Mouse (Mus musculus) gastrocnemius, postnatal 14 days (tissue): ENCODE measurements around the gene Gje1. TPM values are rescaled to one million over a fixed set of nuclear protein-coding genes. Genes with fewer than 3 reads are reported as not detected.

ENCODE experiments used
- DNase-seq: peaks from one replicate; pipeline ENCODE4 v3.0.0; 2021; ENCODE audit warnings: mixed read lengths
- intact Hi-C: fragments of 180-260 bp; cut with DNase I; formaldehyde crosslinking; loops from one replicate; pipeline ENCODE4 v1.15.1; 2025; ENCODE audit warnings: low total_unique reads
- long read RNA-seq, 2 experiments: library from polyadenylated mRNA; stranded (forward); transcript quantifications; one replicate each; pipeline ENCODE4 v2.0.0; 2021
- total RNA-seq, 2 experiments: library from RNA; stranded (reverse); gene quantifications; 2 replicates each; pipeline ENCODE4 v1.2.3; 2021

Gene Gje1
- not detected for total RNA-seq
- long read RNA-seq, experiment 1, result 0 reads
- long read RNA-seq, experiment 2, result 0 reads

- DNase-seq, result no peak
- intact Hi-C loops, result no loop called here
Measured at GRCm38 (mm10) chr10:14718114-14718513, at the start of gene Gje1. Gje1 (minus strand) TSS chr10:14718214.

- no peak for DNase-seq
- intact Hi-C loops, result no loop called here
Measured at GRCm38 (mm10) chr10:14760618-14761017, 42.6 kb upstream of the Gje1 start.

- DNase-seq, result no peak
- intact Hi-C loops, result no loop called here
Measured at GRCm38 (mm10) chr10:14759665-14760558, 41.9 kb upstream of the Gje1 start.

GRCm38 (mm10) chr10:14734285-14734684 is 16.3 kb upstream of the Gje1 start:
- intact Hi-C loops, result no loop called here
- no peak for DNase-seq

GRCm38 (mm10) chr10:14725671-14726070 is 7.7 kb upstream of the Gje1 start:
- DNase-seq, result no peak
- intact Hi-C loops, result no loop called here

GRCm38 (mm10) chr10:14705072-14706066 is 12.6 kb downstream of the Gje1 start, which contains the start of the genes Vta1 and Nmbr:
Vta1 (minus strand) TSS chr10:14705560.
Nmbr (plus strand) TSS chr10:14705591.
- intact Hi-C loops, result loop anchor here (5.0 kb wide), 2 partner anchors 258 to 303 kb away; no protein-coding TSS in a partner anchor
- DNase-seq, result peak; percentile 98

- DNase-seq, result no peak
- intact Hi-C loops, result no loop called here
Measured at GRCm38 (mm10) chr10:14703830-14704420, 14.1 kb downstream of the Gje1 start.

GRCm38 (mm10) chr10:14703239-14703638 is 14.8 kb downstream of the Gje1 start:
- intact Hi-C loops, result no loop called here
- no peak for DNase-seq

- DNase-seq, result no peak
- intact Hi-C loops, result no loop called here
Measured at GRCm38 (mm10) chr10:14690349-14690748, 27.7 kb downstream of the Gje1 start.

- intact Hi-C loops, result no loop called here
Measured at GRCm38 (mm10) chr10:14688785-14689442, 29.1 kb downstream of the Gje1 start.

GRCm38 (mm10) chr10:14685663-14686062 is 32.4 kb downstream of the Gje1 start:
- intact Hi-C loops, result no loop called here
- DNase-seq, result no peak

More at GRCm38 (mm10) chr10:14688785-14689442, 29.1 kb downstream of the Gje1 start:
- DNase-seq, result no peak

GRCm38 (mm10) chr10:14666147-14666546 is 51.9 kb downstream of the Gje1 start:
- intact Hi-C loops, result no loop called here
- no peak for DNase-seq

Other genes with a start within 250 kb of the Gje1 start
- 1 to 10 TPM; 2.3 to 2.6 TPM for gene Adgrg6, start 172.6 kb downstream of the Gje1 start, total RNA-seq
- gene Vta1, start 12.7 kb downstream of the Gje1 start, total RNA-seq, result 10 to 100 TPM; 34.2 to 35.0 TPM
- not detected for gene Nmbr, start 12.6 kb downstream of the Gje1 start, total RNA-seq